Mouse (Mus musculus) C2C12 (cell line): ENCODE data around the gene Pth. TPM values are rescaled to one million over a fixed set of nuclear protein-coding genes. Genes with fewer than 3 reads are reported as not detected.

Experiments
- H3K27me3 ChIP-seq: one replicate; pipeline ENCODE4 v1.6.1; 2011; ENCODE audit not compliant: control insufficient read depth, insufficient read depth, insufficient read length
- H3K36me3 ChIP-seq: one replicate; pipeline ENCODE4 v1.6.1; 2011; ENCODE audit not compliant: control insufficient read depth, insufficient read depth
- H3K4me3 ChIP-seq: one replicate; pipeline ENCODE4 v1.5.1; 2011; ENCODE audit warnings: mild to moderate bottlenecking, control low read depth; ENCODE audit not compliant: poor library complexity, insufficient read depth, severe bottlenecking
- H3K79me2 ChIP-seq: one replicate; pipeline ENCODE4 v1.6.1; 2011; ENCODE audit not compliant: control insufficient read depth, insufficient read depth
- H3K79me3 ChIP-seq: one replicate; pipeline ENCODE4 v1.6.1; 2011; ENCODE audit warnings: low read depth, control low read depth
- H3ac ChIP-seq: one replicate; pipeline ENCODE3; 2011; ENCODE audit warnings: low read depth; ENCODE audit not compliant: control insufficient read depth, insufficient read length
- CEBPB ChIP-seq: IDR thresholded peaks from one replicate; pipeline ENCODE4 v1.6.1; 2011; ENCODE audit warnings: low read depth, mild to moderate bottlenecking, control low read depth, moderate library complexity
- CTCF ChIP-seq: IDR thresholded peaks from one replicate; pipeline ENCODE4 v1.5.1; 2011; ENCODE audit not compliant: control insufficient read depth, insufficient read depth, insufficient read length
- FOSL1 ChIP-seq: IDR thresholded peaks from one replicate; pipeline ENCODE4 v1.8.0; 2011; ENCODE audit warnings: mild to moderate bottlenecking, low read length; ENCODE audit not compliant: poor library complexity, insufficient read depth, severe bottlenecking
- MAX ChIP-seq: IDR thresholded peaks from one replicate; pipeline ENCODE4 v1.6.1; 2011; ENCODE audit warnings: mild to moderate bottlenecking, control low read depth
- MYOD1 ChIP-seq: IDR thresholded peaks from one replicate; pipeline ENCODE4 v1.6.1; 2011; ENCODE audit warnings: low read depth; ENCODE audit not compliant: control insufficient read depth, insufficient read length
- MYOG ChIP-seq: IDR thresholded peaks from one replicate; pipeline ENCODE4 v1.6.1; 2011; ENCODE audit not compliant: control insufficient read depth, insufficient read length; ENCODE audit errors: extremely low read depth
- USF1 ChIP-seq: IDR thresholded peaks from one replicate; pipeline ENCODE4 v1.6.1; 2011; ENCODE audit warnings: low read depth, mild to moderate bottlenecking, control low read depth, moderate library complexity
- polyA plus RNA-seq: library from polyadenylated mRNA; unstranded; fragments of >200 nt; fragmentation: generic; extraction: Trizol; gene quantifications from one replicate; pipeline ENCODE4 v1.2.1, GENCODE M21; 2012; ENCODE audit warnings: missing spikeins

The Pth gene
- polyA plus RNA-seq, 1 experiment, result not detected

DNA sequence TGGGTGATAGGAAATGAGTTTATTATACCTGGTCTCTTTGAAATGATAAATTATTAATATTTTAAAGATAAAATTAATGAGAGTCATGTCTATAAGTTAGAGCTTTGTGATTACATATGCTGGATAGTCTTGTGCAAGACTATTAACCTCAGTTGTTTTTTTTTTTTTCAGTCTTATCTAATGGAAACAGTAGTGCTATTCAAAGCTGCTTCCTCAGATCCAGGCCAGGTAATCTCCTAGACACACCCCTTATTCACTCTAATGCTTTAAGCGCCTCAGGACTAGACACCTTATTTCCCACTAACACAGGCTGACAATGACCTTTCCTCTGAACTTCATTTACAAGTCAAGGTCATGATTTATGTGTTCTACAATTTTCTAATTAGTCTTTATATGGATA is 39.3 kb downstream of the Pth start:
- Histone ChIP-seq H3ac (no peak overlapping the region), H3K27me3 (no peaks in the 10 kb centered on the region), H3K4me3 (no peak overlapping the region), H3K79me2 (no peaks in the 10 kb centered on the region), H3K36me3 (no peaks in the 10 kb centered on the region), H3K79me3 (no peaks in the 10 kb centered on the region)
- TF ChIP-seq USF1, result no peak
- no peak for TF ChIP-seq CEBPB
- TF ChIP-seq MYOD1, result no peak
- TF ChIP-seq MYOG, result no peak
- no peak for TF ChIP-seq FOSL1
- no peak for TF ChIP-seq CTCF
- TF ChIP-seq MAX, result no peak

DNA sequence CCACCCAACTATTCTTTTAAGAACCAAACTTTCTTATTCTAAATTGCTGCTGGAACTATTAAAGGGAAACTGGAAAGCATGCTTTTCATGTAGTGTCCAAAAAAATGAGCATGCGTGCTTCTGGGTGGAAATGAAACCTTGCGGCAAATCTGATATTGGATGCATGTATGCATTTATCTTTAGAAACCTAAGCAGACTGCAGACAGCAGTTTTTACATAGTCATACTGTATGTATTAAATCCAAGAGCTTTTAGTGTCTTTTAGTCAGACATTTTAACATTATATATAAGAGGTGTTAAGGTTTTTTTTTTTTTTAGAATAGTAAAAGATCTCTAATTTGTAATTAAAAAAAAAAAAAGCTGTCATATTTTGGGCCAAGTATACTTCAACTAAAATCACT is 40.7 kb downstream of the Pth start:
- TF ChIP-seq FOSL1, result no peak
- no peak for TF ChIP-seq CEBPB
- no peak for TF ChIP-seq MAX
- no peak for TF ChIP-seq MYOD1
- TF ChIP-seq USF1, result no peak
- no peak for TF ChIP-seq CTCF
- no peak for TF ChIP-seq MYOG
- H3K4me3 ChIP-seq, result no peak overlapping the region
- H3K79me2 ChIP-seq, result no peaks in the 10 kb centered on the region
- no peaks in the 10 kb centered on the region for H3K27me3 ChIP-seq
- H3K36me3 ChIP-seq, result no peaks in the 10 kb centered on the region
- no peaks in the 10 kb centered on the region for H3K79me3 ChIP-seq
- no peak overlapping the region for H3ac ChIP-seq

DNA sequence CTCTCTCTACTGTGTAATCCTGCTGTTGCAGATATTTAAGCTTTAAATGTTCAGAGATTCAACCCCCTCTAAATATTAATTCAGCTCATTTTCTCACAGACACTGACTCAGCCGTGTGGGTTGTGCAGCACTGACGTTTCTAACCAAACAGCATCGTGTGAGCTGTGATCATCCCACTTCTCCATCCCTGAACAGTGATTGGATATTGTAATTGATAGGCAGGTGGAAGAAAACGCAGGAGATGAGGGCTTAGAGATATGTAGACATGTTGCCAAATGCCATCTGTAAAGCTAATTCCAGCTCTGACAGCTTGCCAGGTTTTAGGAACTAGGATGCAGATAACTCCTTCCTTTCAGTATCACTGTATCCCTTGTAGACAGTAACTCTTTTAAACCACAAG is 41.1 kb downstream of the Pth start:
- H3ac ChIP-seq, result no peak overlapping the region
- TF ChIP-seq USF1 (no peak), CEBPB (no peak), MYOG (no peak), MAX (no peak), MYOD1 (no peak), CTCF (no peak), FOSL1 (no peak)
- no peak overlapping the region for H3K4me3 ChIP-seq
- H3K36me3 ChIP-seq, result no peaks in the 10 kb centered on the region
- no peaks in the 10 kb centered on the region for H3K79me3 ChIP-seq
- no peaks in the 10 kb centered on the region for H3K79me2 ChIP-seq
- H3K27me3 ChIP-seq, result no peaks in the 10 kb centered on the region

Other genes starting within 250 kb of the Pth start
- 4.0 TPM for gene Arntl, start 181.1 kb downstream of the Pth start, polyA plus RNA-seq
- 9.6 TPM for gene Btbd10, start 19.2 kb downstream of the Pth start, polyA plus RNA-seq
- 13.9 TPM for gene Far1, start 125.3 kb upstream of the Pth start, polyA plus RNA-seq